Mouse (Mus musculus) small intestine, adult 2 months (tissue): ENCODE measurements around the gene Parva.

Experiments
- CTCF ChIP-seq: fragments of 200-500 bp; IDR thresholded peaks from 2 replicates; pipeline ENCODE4 v1.5.1; 2012; ENCODE audit warnings: low read depth, mild to moderate bottlenecking, control low read depth, inconsistent platforms, low read length, moderate library complexity, mixed read lengths; ENCODE audit not compliant: insufficient replicate concordance, insufficient read length; ENCODE audit errors: extremely low read depth
- POLR2A ChIP-seq: fragments of 200-500 bp; IDR thresholded peaks from 2 replicates; pipeline ENCODE4 v1.6.1; 2012; ENCODE audit warnings: low read depth, mild to moderate bottlenecking, control low read depth, inconsistent platforms, low read length, moderate library complexity

DNA sequence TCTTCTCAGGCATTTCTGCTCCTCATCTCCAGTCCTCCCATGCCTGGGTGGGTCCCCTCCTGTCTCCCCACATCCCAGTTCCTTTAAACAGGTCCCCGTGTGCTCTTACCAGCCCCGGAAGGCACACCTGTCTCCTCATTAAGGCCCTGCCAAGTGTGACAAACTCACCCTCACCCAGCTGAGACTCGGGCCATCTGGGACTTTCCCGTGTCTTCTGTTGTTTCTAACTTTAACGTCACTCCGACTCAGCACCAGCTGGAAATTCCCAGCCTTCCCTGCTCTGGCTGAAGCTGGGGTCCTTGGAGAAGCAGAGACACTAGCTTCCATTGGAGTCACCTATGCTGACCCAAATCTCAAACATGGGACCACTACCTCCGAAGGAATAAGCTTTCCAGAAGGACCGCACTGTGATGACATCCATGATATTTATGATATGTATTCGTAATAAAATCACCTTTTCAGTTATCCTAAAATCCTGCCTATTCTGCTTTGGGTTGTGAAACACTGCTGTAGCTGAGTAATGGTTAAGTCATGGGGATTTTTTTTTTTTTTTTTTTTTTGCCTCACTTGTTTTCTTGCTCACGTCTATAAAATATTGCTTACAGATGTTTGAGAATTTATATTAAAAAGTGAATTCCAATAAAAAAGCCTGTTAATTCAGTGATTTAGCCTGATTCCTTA, 72.3 kb downstream of the Parva start:
- TF ChIP-seq CTCF: no peak
- TF ChIP-seq POLR2A: no peak
